Mouse (Mus musculus) spleen, adult 2 months (tissue): Measurements from ENCODE around the gene Ankdd1b. TPM values are rescaled to one million over a fixed set of nuclear protein-coding genes. Genes with fewer than 3 reads are reported as not detected.

Source experiments
- DNase-seq, 2 experiments: peaks; one replicate each; pipeline versions ENCODE4 v3.0.0 to v3.0.0-alpha.2; 2012 to 2021; ENCODE audit warnings: low spot score in 2 of 2, low read depth in 1 of 2
- H3K27ac ChIP-seq: fragments of 200-500 bp; 2 replicates; pipeline ENCODE4 v1.5.1; 2012; ENCODE audit warnings: low read length, inconsistent platforms; ENCODE audit not compliant: insufficient read depth
- H3K27me3 ChIP-seq: fragments of 200-500 bp; 2 replicates; pipeline ENCODE4 v1.6.1; 2012; ENCODE audit warnings: mild to moderate bottlenecking, moderate library complexity, low read length, inconsistent platforms; ENCODE audit not compliant: control insufficient read depth, insufficient read depth
- H3K36me3 ChIP-seq: fragments of 200-500 bp; 2 replicates; pipeline ENCODE4 v1.6.1; 2012; ENCODE audit warnings: mild to moderate bottlenecking, low read length, inconsistent platforms; ENCODE audit not compliant: control insufficient read depth, insufficient read depth
- H3K4me1 ChIP-seq: fragments of 200-500 bp; 2 replicates; pipeline ENCODE4 v1.6.1; 2011; ENCODE audit warnings: inconsistent platforms; ENCODE audit not compliant: control insufficient read depth, insufficient read depth, insufficient read length
- H3K4me3 ChIP-seq: fragments of 200-500 bp; 2 replicates; pipeline ENCODE4 v1.5.1; 2011; ENCODE audit warnings: mild to moderate bottlenecking, inconsistent platforms; ENCODE audit not compliant: insufficient read depth, insufficient read length; ENCODE audit errors: extremely low read depth
- CTCF ChIP-seq: fragments of 200-500 bp; IDR thresholded peaks from 2 replicates; pipeline ENCODE4 v1.5.1; 2011; ENCODE audit warnings: mild to moderate bottlenecking, inconsistent platforms; ENCODE audit not compliant: insufficient read depth, insufficient read length, insufficient replicate concordance; ENCODE audit errors: extremely low read depth
- POLR2A ChIP-seq: fragments of 200-500 bp; IDR thresholded peaks from 2 replicates; pipeline ENCODE4 v1.6.1; 2011; ENCODE audit warnings: low read depth, low read length, inconsistent platforms
- WGBS: fragments of 180-500 bp; shearing (Covaris S2); methylation state at CpG from one replicate; pipeline ENCODE4 v1.1.7; 2018; 5-methylcytosine and 5-hydroxymethylcytosine counted together
- polyA plus RNA-seq: library from polyadenylated mRNA; depleted of rRNA; stranded (reverse); fragments of >200 nt; gene quantifications from 2 replicates; pipeline ENCODE4 v1.2.3, GENCODE M21; 2012

Ankdd1b gene
- polyA plus RNA-seq, 1 experiment: not detected

GRCm38 (mm10) chr13:96417261-96417813, 53.7 kb downstream of the Ankdd1b start:
- H3K27ac ChIP-seq: no peak overlapping the region
- TF ChIP-seq CTCF (no peak), POLR2A (no peak)
- no peak overlapping the region for H3K4me3 ChIP-seq
- DNase-seq: no peak
- H3K4me1 ChIP-seq: no peaks in the 10 kb centered on the region
- 88% methylated on average over 5 of the region's 5 CpGs for WGBS
- H3K27me3 ChIP-seq: no peaks in the 10 kb centered on the region
- H3K36me3 ChIP-seq: peaks cover 23% of the 10 kb centered on the region

GRCm38 (mm10) chr13:96416380-96416779, 54.6 kb downstream of the Ankdd1b start:
- TF ChIP-seq POLR2A (no peak), CTCF (no peak)
- no peaks in the 10 kb centered on the region for H3K4me1 ChIP-seq
- peaks cover 23% of the 10 kb centered on the region for H3K36me3 ChIP-seq
- WGBS: 94% methylated on average over 8 of the region's 8 CpGs
- DNase-seq: no peak
- no peaks in the 10 kb centered on the region for H3K27me3 ChIP-seq
- no peak overlapping the region for H3K27ac ChIP-seq
- H3K4me3 ChIP-seq: no peak overlapping the region

DNA sequence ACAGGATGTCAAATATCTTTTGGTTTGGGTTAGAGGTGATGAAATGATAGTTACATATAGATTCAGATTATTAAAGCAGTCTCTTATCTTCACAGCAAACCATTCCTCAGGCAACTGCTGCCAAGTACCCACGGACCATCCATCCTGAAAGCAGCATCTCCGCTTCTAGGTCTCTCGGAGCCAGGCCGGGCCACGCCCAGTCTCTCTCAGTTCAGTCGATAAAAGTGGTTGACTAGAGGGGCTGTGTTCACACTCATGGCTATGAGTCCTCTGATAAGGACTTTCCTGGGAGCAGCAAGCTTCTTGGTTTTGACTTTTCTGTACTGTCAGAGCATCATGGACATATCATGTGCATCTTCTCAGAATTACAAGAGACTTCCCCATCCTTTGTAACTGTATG, 56.6 kb downstream of the Ankdd1b start:
- no peak overlapping the region for H3K27ac ChIP-seq
- peaks cover 33% of the 10 kb centered on the region for H3K36me3 ChIP-seq
- no peak overlapping the region for H3K4me3 ChIP-seq
- no peak for DNase-seq
- no peak for TF ChIP-seq POLR2A
- no peak for TF ChIP-seq CTCF
- H3K4me1 ChIP-seq: no peaks in the 10 kb centered on the region
- no peaks in the 10 kb centered on the region for H3K27me3 ChIP-seq
- 88% methylated on average over 6 of the region's 6 CpGs for WGBS

- Histone ChIP-seq H3K4me3 (no peak overlapping the region), H3K4me1 (no peaks in the 10 kb centered on the region), H3K27ac (no peak overlapping the region), H3K27me3 (no peaks in the 10 kb centered on the region), H3K36me3 (peaks cover 37% of the 10 kb centered on the region)
- WGBS: 95% methylated on average over 1 of the region's 1 CpGs
- no peak for DNase-seq
- TF ChIP-seq POLR2A (no peak), CTCF (no peak)
Measured at GRCm38 (mm10) chr13:96408786-96409185, 62.2 kb downstream of the Ankdd1b start.

- no peak for TF ChIP-seq CTCF
- no peak for TF ChIP-seq POLR2A
- Histone ChIP-seq H3K4me1 (no peaks in the 10 kb centered on the region), H3K36me3 (peaks cover 48% of the 10 kb centered on the region), H3K27me3 (no peaks in the 10 kb centered on the region), H3K27ac (no peak overlapping the region), H3K4me3 (no peak overlapping the region)
- no peak for DNase-seq
- WGBS: 75% methylated on average over 4 of the region's 4 CpGs
Measured at GRCm38 (mm10) chr13:96407040-96407439, 64.0 kb downstream of the Ankdd1b start.

GRCm38 (mm10) chr13:96405518-96405917, 65.5 kb downstream of the Ankdd1b start:
- no peaks in the 10 kb centered on the region for H3K4me1 ChIP-seq
- WGBS: 97% methylated on average over 2 of the region's 2 CpGs
- peaks cover 47% of the 10 kb centered on the region for H3K36me3 ChIP-seq
- H3K27ac ChIP-seq: no peak overlapping the region
- no peak for DNase-seq
- H3K27me3 ChIP-seq: no peaks in the 10 kb centered on the region
- H3K4me3 ChIP-seq: no peak overlapping the region
- no peak for TF ChIP-seq CTCF

DNA sequence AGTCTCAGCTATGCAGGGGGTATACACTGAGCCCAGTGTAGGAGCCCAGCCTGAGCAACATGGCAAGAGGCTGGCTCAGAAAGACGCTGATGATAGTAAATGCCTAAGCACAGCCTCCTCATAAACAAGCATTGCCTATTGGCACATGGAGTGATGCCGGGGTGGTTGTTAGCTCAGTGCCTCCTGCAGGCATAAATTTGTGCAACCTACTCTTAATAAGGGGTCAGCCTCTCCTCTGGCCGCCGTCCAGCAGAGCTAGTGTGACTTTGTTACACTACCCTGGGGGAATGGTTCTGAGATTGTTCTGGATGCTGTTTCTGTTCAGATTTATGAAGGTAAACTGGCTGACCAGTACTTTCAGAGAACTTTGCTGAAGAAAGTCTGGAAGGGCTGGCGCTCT, 69.7 kb downstream of the Ankdd1b start:
- Histone ChIP-seq H3K27me3 (no peaks in the 10 kb centered on the region), H3K4me1 (no peaks in the 10 kb centered on the region), H3K4me3 (no peak overlapping the region), H3K36me3 (peaks cover 62% of the 10 kb centered on the region), H3K27ac (no peak overlapping the region)
- DNase-seq: no peak
- WGBS: 96% methylated on average over 5 of the region's 5 CpGs
- TF ChIP-seq CTCF: no peak
- no peak for TF ChIP-seq POLR2A
